Mouse (Mus musculus): ENCODE measurements around the gene Arfgap2. TPM values are rescaled to one million over a fixed set of nuclear protein-coding genes. Genes with fewer than 3 reads are reported as not detected.

Gene Arfgap2
- total and polyA plus RNA-seq, 3 experiments: 55.1 to 77.6 (median 57.0) TPM

- Histone ChIP-seq H3K79me2 (replicated peaks; ENCODE audit: control insufficient read depth, extremely low read depth, insufficient read depth, poor library complexity, severe bottlenecking) (no peaks in the 10 kb centered on the region), H3K4me1 (ENCODE audit: control insufficient read depth in 1 of 2, insufficient read depth in 2 of 2) (no peaks in the 10 kb centered on the region), H3K4me3 (replicated peaks in 1 of 3; ENCODE audit: low read depth in 2 of 3, low read length in 2 of 3, poor library complexity in 1 of 3) (no peak overlapping the region), H3K9me3 (replicated peaks; ENCODE audit: low read length) (no peaks in the 10 kb centered on the region), H3K9ac (ENCODE audit: insufficient read depth, low read depth) (no peak overlapping the region), H3K36me3 (replicated peaks in 1 of 2; ENCODE audit: control insufficient read depth in 1 of 2, insufficient read depth in 1 of 2, low read length in 1 of 2) (peaks cover 0 to 15% of the 10 kb centered on the region in 2 experiments), H3K27me3 (replicated peaks) (no peaks in the 10 kb centered on the region), H3K4me2 (ENCODE audit: insufficient read depth, low read depth, poor library complexity, severe bottlenecking) (no peak overlapping the region), H3K27ac (ENCODE audit: insufficient read depth, low read depth) (no peak overlapping the region)
- in situ Hi-C loops (cut with MboI; ENCODE audit: low pct_ligation_motif_present, low pct_unique_long_range_greater_than_20kb, low sequenced_read_pairs): no loop called here
- TF ChIP-seq JUND (conservative IDR thresholded peaks at IDR 0.05; ENCODE audit: low read depth, low read length): no peak
- TF ChIP-seq ZNF384 (IDR thresholded peaks at IDR 0.05; ENCODE audit: low read depth, low read length): no peak
- no peak for TF ChIP-seq MAZ (IDR thresholded peaks at IDR 0.05; ENCODE audit: low read depth, low read length)
- TF ChIP-seq CTCF (conservative IDR thresholded peaks at IDR 0.05 in 1 of 2, IDR thresholded peaks at IDR 0.05 in 1 of 2; ENCODE audit: low read depth in 2 of 2, low read length in 2 of 2): no peak
- no peak for TF ChIP-seq ELF1 (IDR thresholded peaks at IDR 0.05; ENCODE audit: low read depth, low read length)
- no peak for TF ChIP-seq RCOR1 (conservative IDR thresholded peaks at IDR 0.05; ENCODE audit: low read depth, low read length)
- no peak for TF ChIP-seq RAD21 (IDR thresholded peaks at IDR 0.05; ENCODE audit: low read depth, low read length)
- dilution Hi-C loops (cut with MboI; ENCODE audit: extremely low pct_ligation_motif_present, extremely low pct_unique_long_range_greater_than_20kb, low sequenced_read_pairs): no loop called here
- no peak for DNase-seq (ENCODE audit: extremely low read depth)
These were observed 22.8 kb downstream of the Arfgap2 start for GRCm38 (mm10) chr2:91287563-91287962.

GRCm38 (mm10) chr2:91291197-91292007, 26.6 kb downstream of the Arfgap2 start:
- dilution Hi-C loops (cut with MboI; ENCODE audit: extremely low pct_ligation_motif_present, extremely low pct_unique_long_range_greater_than_20kb, low sequenced_read_pairs) (no loop called here), in situ Hi-C loops (cut with MboI; ENCODE audit: low pct_ligation_motif_present, low pct_unique_long_range_greater_than_20kb, low sequenced_read_pairs) (no loop called here)
- no peaks in the 10 kb centered on the region for H3K79me2 ChIP-seq (replicated peaks; ENCODE audit: control insufficient read depth, extremely low read depth, insufficient read depth, poor library complexity, severe bottlenecking)
- H3K9me3 ChIP-seq (replicated peaks; ENCODE audit: low read length): no peaks in the 10 kb centered on the region
- H3K27ac ChIP-seq (ENCODE audit: insufficient read depth, low read depth): no peak overlapping the region
- H3K9ac ChIP-seq (ENCODE audit: insufficient read depth, low read depth): no peak overlapping the region
- no peaks in the 10 kb centered on the region for H3K27me3 ChIP-seq (replicated peaks)
- TF ChIP-seq ZKSCAN1 (IDR thresholded peaks at IDR 0.05; ENCODE audit: borderline replicate concordance, low read depth, low read length): no peak
- TF ChIP-seq E2F4 (IDR thresholded peaks at IDR 0.05; ENCODE audit: insufficient replicate concordance, low read depth, low read length): no peak
- TF ChIP-seq MEF2A (IDR thresholded peaks at IDR 0.05; ENCODE audit: borderline replicate concordance, low read depth, low read length): no peak
- TF ChIP-seq EP300 (IDR thresholded peaks at IDR 0.05; ENCODE audit: low read length): no peak
- no peak for TF ChIP-seq SIN3A (IDR thresholded peaks at IDR 0.05; ENCODE audit: low read length)
- no peak for TF ChIP-seq CTCF (conservative IDR thresholded peaks at IDR 0.05 in 1 of 2, IDR thresholded peaks at IDR 0.05 in 1 of 2; ENCODE audit: low read depth in 2 of 2, low read length in 2 of 2)
- no peak for TF ChIP-seq HCFC1 (IDR thresholded peaks at IDR 0.05; ENCODE audit: low read depth, low read length)
- TF ChIP-seq SMC3 (IDR thresholded peaks at IDR 0.05; ENCODE audit: low read depth, low read length): no peak
- TF ChIP-seq USF1 (IDR thresholded peaks at IDR 0.05; ENCODE audit: low read depth, low read length): no peak
- no peak for TF ChIP-seq IRF4 (IDR thresholded peaks at IDR 0.05; ENCODE audit: low read depth, low read length)
- no peak for TF ChIP-seq JUN (IDR thresholded peaks at IDR 0.05; ENCODE audit: insufficient read depth, low read depth, low read length)
- no peak for TF ChIP-seq BHLHE40 (IDR thresholded peaks at IDR 0.05; ENCODE audit: low read depth, low read length)
- no peak for TF ChIP-seq KAT2A (IDR thresholded peaks at IDR 0.05; ENCODE audit: insufficient replicate concordance, low read length)
- no peak for TF ChIP-seq CHD2 (IDR thresholded peaks at IDR 0.05; ENCODE audit: low read length)
- TF ChIP-seq NRF1 (IDR thresholded peaks at IDR 0.05; ENCODE audit: low read depth, low read length): no peak
- no peak for TF ChIP-seq JUND (conservative IDR thresholded peaks at IDR 0.05; ENCODE audit: low read depth, low read length)
- no peak for TF ChIP-seq USF2 (conservative IDR thresholded peaks at IDR 0.05; ENCODE audit: low read depth, low read length)
- TF ChIP-seq ZNF384 (IDR thresholded peaks at IDR 0.05; ENCODE audit: low read depth, low read length): no peak
- peaks cover 0 to 9% of the 10 kb centered on the region in 2 experiments for H3K36me3 ChIP-seq (replicated peaks in 1 of 2; ENCODE audit: control insufficient read depth in 1 of 2, insufficient read depth in 1 of 2, low read length in 1 of 2)
- no peak overlapping the region for H3K4me3 ChIP-seq (replicated peaks in 1 of 3; ENCODE audit: low read depth in 2 of 3, low read length in 2 of 3, poor library complexity in 1 of 3)
- H3K4me2 ChIP-seq (ENCODE audit: insufficient read depth, low read depth, poor library complexity, severe bottlenecking): no peak overlapping the region
- no peak for DNase-seq (ENCODE audit: extremely low read depth)
- H3K4me1 ChIP-seq (ENCODE audit: control insufficient read depth in 1 of 2, insufficient read depth in 2 of 2): no peaks in the 10 kb centered on the region

Measured in CH12.LX (cell line).